Mouse (Mus musculus): ENCODE measurements at regions not wholly inside any gene's neighbourhood (a gene's known extent, or its start where the extent isn't known, plus 50 kb on each side); places are given as distances from the start of the nearest gene placed in this dataset.

DNA sequence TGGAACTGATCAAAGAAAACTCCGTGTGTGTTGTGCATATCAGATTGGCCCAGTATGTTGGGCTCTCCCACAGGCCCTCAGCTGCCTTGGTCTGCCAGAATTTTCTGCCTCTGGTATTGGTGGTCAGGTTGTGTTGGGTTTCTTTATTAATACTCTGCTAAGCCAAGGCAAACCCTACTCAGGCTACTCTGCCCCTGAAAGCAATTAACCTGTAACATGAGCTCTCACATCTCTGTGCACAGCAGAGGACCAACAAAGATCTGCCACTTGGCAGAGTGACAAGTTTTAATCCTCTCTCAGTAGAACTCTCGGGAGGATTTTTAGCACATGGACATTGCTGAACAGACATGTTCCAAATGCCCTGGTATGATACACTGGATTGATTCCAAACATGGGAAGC lies 803.2 kb upstream of the Pou3f3 start:
- H3K4me1 ChIP-seq (ENCODE audit: control insufficient read depth, insufficient read depth, low read length): no peaks in the 10 kb centered on the region
- H3K9ac ChIP-seq (ENCODE audit: low read depth, poor library complexity, severe bottlenecking): no peak overlapping the region
- H3K27me3 ChIP-seq (ENCODE audit: control insufficient read depth, insufficient read depth, low read length, poor library complexity, severe bottlenecking): no peaks in the 10 kb centered on the region
- no peaks in the 10 kb centered on the region for H3K36me3 ChIP-seq (ENCODE audit: control insufficient read depth, insufficient read depth, low read length, poor library complexity, severe bottlenecking)
- no peaks in the 10 kb centered on the region for H3K9me3 ChIP-seq (replicated peaks; ENCODE audit: control insufficient read depth, insufficient read depth, low read length, poor library complexity, severe bottlenecking)
- no peak overlapping the region for H3K4me3 ChIP-seq (ENCODE audit: low read depth, low read length)
- H3K27ac ChIP-seq (ENCODE audit: insufficient read depth, low read length): no peak overlapping the region
- TF ChIP-seq POLR2A (IDR thresholded peaks at IDR 0.05; ENCODE audit: insufficient read depth, low read length): no peak
- no peak for TF ChIP-seq EP300 (IDR thresholded peaks at IDR 0.05; ENCODE audit: insufficient read depth, low read depth, low read length)
- no peak for TF ChIP-seq CTCF (IDR thresholded peaks at IDR 0.05; ENCODE audit: low read depth, low read length)

DNA sequence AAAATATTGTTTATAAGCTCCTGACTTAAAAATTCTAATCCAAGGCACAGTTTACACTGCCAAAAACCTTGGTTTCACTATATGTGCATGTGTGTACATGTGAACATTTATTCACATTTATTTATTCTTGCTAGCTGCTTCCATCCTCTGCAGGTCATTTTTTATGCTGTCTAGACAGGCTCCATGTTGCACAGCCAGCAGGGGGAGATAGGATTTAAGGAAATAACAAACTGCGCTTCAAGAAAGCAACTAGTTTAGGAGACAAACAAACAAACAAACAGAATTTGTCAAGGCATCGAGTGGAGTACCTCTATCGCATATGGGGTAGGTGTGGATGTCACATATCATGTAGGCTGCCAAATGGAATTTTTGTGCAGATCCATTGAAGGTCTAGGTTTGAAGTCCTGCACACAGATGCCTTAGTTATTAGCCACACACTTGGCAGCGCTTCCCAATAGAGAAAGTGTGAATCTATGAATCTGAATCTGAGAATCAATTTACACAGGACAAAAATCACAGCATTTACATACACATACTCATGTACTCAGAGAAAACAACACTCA lies 797.7 kb upstream of the Pou3f3 start:
- TF ChIP-seq POLR2A (IDR thresholded peaks at IDR 0.05; ENCODE audit: insufficient read depth, low read length) (no peak), CTCF (IDR thresholded peaks at IDR 0.05; ENCODE audit: low read depth, low read length) (no peak), EP300 (IDR thresholded peaks at IDR 0.05; ENCODE audit: insufficient read depth, low read depth, low read length) (no peak)
- Histone ChIP-seq H3K9ac (ENCODE audit: low read depth, poor library complexity, severe bottlenecking) (no peak overlapping the region), H3K4me3 (ENCODE audit: low read depth, low read length) (no peak overlapping the region), H3K36me3 (ENCODE audit: control insufficient read depth, insufficient read depth, low read length, poor library complexity, severe bottlenecking) (no peaks in the 10 kb centered on the region), H3K27ac (ENCODE audit: insufficient read depth, low read length) (no peak overlapping the region), H3K27me3 (ENCODE audit: control insufficient read depth, insufficient read depth, low read length, poor library complexity, severe bottlenecking) (no peaks in the 10 kb centered on the region), H3K9me3 (replicated peaks; ENCODE audit: control insufficient read depth, insufficient read depth, low read length, poor library complexity, severe bottlenecking) (no peaks in the 10 kb centered on the region), H3K4me1 (ENCODE audit: control insufficient read depth, insufficient read depth, low read length) (no peaks in the 10 kb centered on the region)

DNA sequence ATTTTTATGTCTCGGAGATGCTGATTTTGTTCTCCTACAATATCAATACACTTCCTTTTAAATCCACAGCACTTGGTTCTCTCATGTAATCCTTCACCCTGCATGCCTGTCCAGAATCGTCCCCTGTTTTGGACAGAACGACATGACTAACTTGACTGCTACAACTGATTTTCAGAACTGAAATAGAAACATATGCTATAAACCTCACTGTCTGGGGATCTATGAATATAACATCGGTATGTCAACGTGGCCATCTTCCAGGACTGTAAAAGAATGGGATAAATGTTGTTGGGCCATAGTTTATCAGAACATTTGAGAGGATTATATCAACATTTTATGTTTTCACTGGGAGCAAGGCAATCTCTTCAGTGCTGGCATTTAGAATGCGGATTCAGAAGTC lies 795.2 kb upstream of the Pou3f3 start:
- Histone ChIP-seq H3K36me3 (ENCODE audit: control insufficient read depth, insufficient read depth, low read length, poor library complexity, severe bottlenecking) (no peaks in the 10 kb centered on the region), H3K9me3 (replicated peaks; ENCODE audit: control insufficient read depth, insufficient read depth, low read length, poor library complexity, severe bottlenecking) (no peaks in the 10 kb centered on the region), H3K4me1 (ENCODE audit: control insufficient read depth, insufficient read depth, low read length) (no peaks in the 10 kb centered on the region), H3K27ac (ENCODE audit: insufficient read depth, low read length) (no peak overlapping the region), H3K9ac (ENCODE audit: low read depth, poor library complexity, severe bottlenecking) (no peak overlapping the region), H3K27me3 (ENCODE audit: control insufficient read depth, insufficient read depth, low read length, poor library complexity, severe bottlenecking) (no peaks in the 10 kb centered on the region), H3K4me3 (ENCODE audit: low read depth, low read length) (no peak overlapping the region)
- TF ChIP-seq POLR2A (IDR thresholded peaks at IDR 0.05; ENCODE audit: insufficient read depth, low read length) (no peak), CTCF (IDR thresholded peaks at IDR 0.05; ENCODE audit: low read depth, low read length) (no peak), EP300 (IDR thresholded peaks at IDR 0.05; ENCODE audit: insufficient read depth, low read depth, low read length) (no peak)

DNA sequence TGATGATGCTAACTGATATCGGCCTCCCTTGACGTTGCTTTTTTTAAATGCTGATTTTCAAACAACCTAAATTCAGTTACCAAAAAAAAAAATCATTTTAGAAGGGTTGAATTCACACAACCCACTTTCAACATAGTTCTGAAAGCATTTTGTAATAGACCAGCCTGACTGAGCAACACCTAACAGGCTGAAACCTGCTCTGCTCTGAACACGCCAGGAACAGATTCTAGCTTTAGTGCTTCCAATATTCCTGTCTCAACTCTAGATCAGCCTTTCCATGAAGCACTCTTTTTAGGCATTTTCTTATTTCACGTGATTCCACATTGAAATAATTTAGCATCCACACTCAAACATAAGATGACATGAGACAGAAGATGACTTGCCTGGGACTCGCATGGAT lies 789.6 kb upstream of the Pou3f3 start:
- no peaks in the 10 kb centered on the region for H3K9me3 ChIP-seq (replicated peaks; ENCODE audit: control insufficient read depth, insufficient read depth, low read length, poor library complexity, severe bottlenecking)
- H3K9ac ChIP-seq (ENCODE audit: low read depth, poor library complexity, severe bottlenecking): no peak overlapping the region
- no peaks in the 10 kb centered on the region for H3K36me3 ChIP-seq (ENCODE audit: control insufficient read depth, insufficient read depth, low read length, poor library complexity, severe bottlenecking)
- no peak overlapping the region for H3K4me3 ChIP-seq (ENCODE audit: low read depth, low read length)
- H3K4me1 ChIP-seq (ENCODE audit: control insufficient read depth, insufficient read depth, low read length): no peaks in the 10 kb centered on the region
- H3K27ac ChIP-seq (ENCODE audit: insufficient read depth, low read length): no peak overlapping the region
- H3K27me3 ChIP-seq (ENCODE audit: control insufficient read depth, insufficient read depth, low read length, poor library complexity, severe bottlenecking): no peaks in the 10 kb centered on the region
- TF ChIP-seq CTCF (IDR thresholded peaks at IDR 0.05; ENCODE audit: low read depth, low read length) (no peak), POLR2A (IDR thresholded peaks at IDR 0.05; ENCODE audit: insufficient read depth, low read length) (no peak), EP300 (IDR thresholded peaks at IDR 0.05; ENCODE audit: insufficient read depth, low read depth, low read length) (no peak)

DNA sequence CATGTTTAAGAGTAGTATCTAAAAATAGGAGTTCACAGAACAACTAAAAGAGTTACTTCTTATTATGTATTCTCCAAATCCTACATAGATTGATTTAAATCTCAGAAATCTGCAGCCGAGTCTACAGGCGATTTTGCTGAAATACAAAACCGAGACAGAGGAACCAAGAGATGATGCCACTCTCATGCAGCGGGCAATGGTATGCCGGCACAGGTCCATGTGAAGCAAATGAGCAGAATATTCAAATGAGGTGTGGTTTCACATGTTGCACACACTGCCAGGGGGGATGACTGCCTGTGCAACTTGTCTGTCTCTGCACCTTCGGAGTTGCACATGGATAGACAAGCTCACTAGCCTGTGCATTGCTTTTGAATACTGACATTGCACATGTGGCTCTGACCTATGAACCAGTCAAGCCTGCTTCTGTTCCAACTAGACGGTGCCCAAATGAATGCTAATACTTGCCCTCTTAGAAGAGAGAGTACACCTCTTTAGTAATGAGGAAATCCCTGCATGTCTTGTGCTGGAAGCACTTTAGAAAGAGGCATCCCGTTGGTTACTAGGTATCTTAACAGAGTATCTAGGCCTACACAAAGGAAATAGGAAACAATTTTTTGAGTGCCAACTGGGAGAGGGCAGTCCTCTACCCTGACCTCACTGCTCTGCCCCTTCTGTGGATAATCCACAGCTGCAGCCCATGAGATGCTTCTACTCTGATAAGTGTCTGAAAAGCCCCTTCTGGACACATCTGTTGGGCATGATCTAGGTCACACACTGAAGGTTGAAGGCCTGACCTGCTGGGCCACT lies 787.4 kb upstream of the Pou3f3 start:
- TF ChIP-seq CTCF (IDR thresholded peaks at IDR 0.05; ENCODE audit: low read depth, low read length) (no peak), POLR2A (IDR thresholded peaks at IDR 0.05; ENCODE audit: insufficient read depth, low read length) (no peak), EP300 (IDR thresholded peaks at IDR 0.05; ENCODE audit: insufficient read depth, low read depth, low read length) (no peak)
- no peaks in the 10 kb centered on the region for H3K4me1 ChIP-seq (ENCODE audit: control insufficient read depth, insufficient read depth, low read length)
- no peak overlapping the region for H3K4me3 ChIP-seq (ENCODE audit: low read depth, low read length)
- no peaks in the 10 kb centered on the region for H3K9me3 ChIP-seq (replicated peaks; ENCODE audit: control insufficient read depth, insufficient read depth, low read length, poor library complexity, severe bottlenecking)
- no peak overlapping the region for H3K9ac ChIP-seq (ENCODE audit: low read depth, poor library complexity, severe bottlenecking)
- no peak overlapping the region for H3K27ac ChIP-seq (ENCODE audit: insufficient read depth, low read length)
- no peaks in the 10 kb centered on the region for H3K27me3 ChIP-seq (ENCODE audit: control insufficient read depth, insufficient read depth, low read length, poor library complexity, severe bottlenecking)
- no peaks in the 10 kb centered on the region for H3K36me3 ChIP-seq (ENCODE audit: control insufficient read depth, insufficient read depth, low read length, poor library complexity, severe bottlenecking)

DNA sequence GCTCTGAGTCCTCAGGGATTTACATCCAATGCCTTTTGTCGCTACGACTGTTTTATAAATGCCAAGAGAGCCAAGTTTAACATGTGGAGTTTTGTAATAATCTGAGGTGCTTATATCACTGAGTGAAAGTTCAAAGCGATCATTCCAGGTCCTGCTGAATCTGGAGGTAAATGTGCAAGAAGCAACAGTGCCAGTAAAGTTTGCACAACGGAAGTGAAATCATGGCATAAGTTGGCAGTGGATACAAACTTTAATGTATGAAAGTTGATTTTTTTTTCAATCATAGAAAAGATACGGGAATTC lies 786.8 kb upstream of the Pou3f3 start:
- H3K9ac ChIP-seq (ENCODE audit: low read depth, poor library complexity, severe bottlenecking): no peak overlapping the region
- H3K27me3 ChIP-seq (ENCODE audit: control insufficient read depth, insufficient read depth, low read length, poor library complexity, severe bottlenecking): no peaks in the 10 kb centered on the region
- H3K9me3 ChIP-seq (replicated peaks; ENCODE audit: control insufficient read depth, insufficient read depth, low read length, poor library complexity, severe bottlenecking): no peaks in the 10 kb centered on the region
- no peaks in the 10 kb centered on the region for H3K36me3 ChIP-seq (ENCODE audit: control insufficient read depth, insufficient read depth, low read length, poor library complexity, severe bottlenecking)
- H3K27ac ChIP-seq (ENCODE audit: insufficient read depth, low read length): no peak overlapping the region
- no peaks in the 10 kb centered on the region for H3K4me1 ChIP-seq (ENCODE audit: control insufficient read depth, insufficient read depth, low read length)
- no peak for TF ChIP-seq CTCF (IDR thresholded peaks at IDR 0.05; ENCODE audit: low read depth, low read length)
- no peak for TF ChIP-seq EP300 (IDR thresholded peaks at IDR 0.05; ENCODE audit: insufficient read depth, low read depth, low read length)
- no peak for TF ChIP-seq POLR2A (IDR thresholded peaks at IDR 0.05; ENCODE audit: insufficient read depth, low read length)
- H3K4me3 ChIP-seq (ENCODE audit: low read depth, low read length): no peak overlapping the region

Measured in ES-Bruce4 (cell line).